Mouse (Mus musculus) forebrain, embryonic 15.5 days (tissue): ENCODE measurements at regions not wholly inside any gene's neighbourhood (a gene's known extent, or its start where the extent isn't known, plus 50 kb on each side); places are given as distances from the start of the nearest gene placed in this dataset.
A peak's percentile ranks its signal among the peaks of the same experiment; 100 is the strongest.

Source experiments
- ATAC-seq: fragments of 200-750 bp; cut with Nextera tagmentation; replicated peaks from 2 replicates; pipeline ENCODE4 v1.8.0; 2017; ENCODE audit warnings: mild to moderate bottlenecking, moderate TSS enrichment, moderate library complexity
- H3K27ac ChIP-seq: fragments of 300-500 bp; sonication (generic); replicated peaks from 2 replicates; pipeline ENCODE4 v1.5.1; 2015; ENCODE audit warnings: mild to moderate bottlenecking, inconsistent platforms
- H3K27me3 ChIP-seq: fragments of 300-500 bp; sonication (generic); 2 replicates; pipeline ENCODE4 v1.6.1; 2015; ENCODE audit warnings: inconsistent platforms
- H3K36me3 ChIP-seq: fragments of 300-500 bp; sonication (generic); 2 replicates; pipeline ENCODE4 v1.6.1; 2015; ENCODE audit warnings: mild to moderate bottlenecking, inconsistent platforms
- H3K4me1 ChIP-seq: fragments of 300-500 bp; sonication (generic); 2 replicates; pipeline ENCODE4 v1.6.1; 2015; ENCODE audit warnings: inconsistent platforms
- H3K4me2 ChIP-seq: fragments of 300-500 bp; sonication (generic); replicated peaks from 2 replicates; pipeline ENCODE4 v1.6.1; 2015; ENCODE audit warnings: mild to moderate bottlenecking, inconsistent platforms
- H3K4me3 ChIP-seq: fragments of 300-500 bp; sonication (generic); 2 replicates; pipeline ENCODE4 v1.5.1; 2015; ENCODE audit warnings: mild to moderate bottlenecking, inconsistent platforms
- H3K9ac ChIP-seq: fragments of 300-500 bp; sonication (generic); replicated peaks from 2 replicates; pipeline ENCODE4 v1.6.1; 2015; ENCODE audit warnings: mild to moderate bottlenecking, inconsistent platforms
- H3K9me3 ChIP-seq: fragments of 300-500 bp; sonication (generic); 2 replicates; pipeline ENCODE4 v1.6.1; 2016; ENCODE audit warnings: inconsistent platforms
- WGBS: fragments of 180-500 bp; shearing (Covaris S2); methylation state at CpG from one replicate; pipeline ENCODE4 v1.1.7; 2015; ENCODE audit warnings: mixed read lengths; 5-methylcytosine and 5-hydroxymethylcytosine counted together

DNA sequence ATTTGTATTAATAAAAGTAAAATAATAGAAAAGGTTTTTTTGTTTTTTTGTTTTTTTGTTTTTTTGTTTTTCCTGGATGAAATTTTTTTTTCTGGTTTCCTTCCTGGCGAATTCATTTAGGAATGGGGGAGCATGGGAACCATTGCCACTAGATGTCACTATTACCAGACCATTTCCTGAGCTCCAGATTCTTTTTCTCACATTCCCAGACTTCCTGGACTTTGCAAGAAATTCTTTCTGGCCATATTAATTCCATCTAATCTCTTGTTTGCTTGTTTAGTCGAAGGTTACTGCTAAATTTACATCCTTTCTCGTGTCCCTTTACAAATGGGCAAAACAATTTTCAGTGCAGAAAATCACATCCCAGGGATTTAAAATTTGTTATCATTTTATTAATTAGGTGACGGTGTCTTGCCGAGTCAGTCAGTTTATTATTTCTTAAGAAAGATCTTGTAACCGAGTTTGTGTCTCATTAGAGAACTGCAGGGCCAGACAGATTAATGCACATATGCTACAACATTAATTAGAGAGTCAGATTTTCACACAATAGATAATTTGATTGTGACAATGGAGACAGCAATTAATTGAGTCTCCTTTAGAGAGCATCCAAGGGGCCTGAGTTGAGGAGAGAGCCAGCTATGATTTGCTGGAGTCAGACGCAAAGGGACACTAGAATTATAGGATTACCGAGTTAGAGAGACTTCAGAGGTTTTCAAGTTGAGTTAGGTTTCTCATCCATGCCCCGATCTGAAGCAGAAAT is 1702.5 kb upstream of the Tenm2 start:
- Histone ChIP-seq H3K4me3 (no peak overlapping the region), H3K27me3 (no peaks in the 10 kb centered on the region), H3K36me3 (no peaks in the 10 kb centered on the region), H3K9ac (no peak overlapping the region), H3K4me2 (no peak overlapping the region; the same call in 1 of the 2 replicates), H3K9me3 (no peaks in the 10 kb centered on the region), H3K27ac (no peak overlapping the region), H3K4me1 (peaks cover 6% of the 10 kb centered on the region)
- peak; percentile 48; the same call in 1 of the 2 replicates for ATAC-seq
- 17% methylated on average over 9 of the region's 9 CpGs for WGBS
